Mouse (Mus musculus) neural tube, embryonic 14.5 days (tissue): ENCODE measurements around the gene Map4k2. TPM values are rescaled to one million over a fixed set of nuclear protein-coding genes. Genes with fewer than 3 reads are reported as not detected.

Experiments
- ATAC-seq: fragments of 200-750 bp; cut with Nextera tagmentation; 2 replicates; pipeline ENCODE4 v1.8.0; 2017; ENCODE audit warnings: low read depth, mild to moderate bottlenecking, moderate TSS enrichment, moderate library complexity
- H3K27ac ChIP-seq: fragments of 300-500 bp; sonication (generic); 2 replicates; pipeline ENCODE4 v1.5.1; 2014; ENCODE audit warnings: low read depth, mild to moderate bottlenecking, control low read depth, low read length, moderate library complexity, mixed read lengths
- H3K27me3 ChIP-seq: fragments of 300-500 bp; sonication (generic); 2 replicates; pipeline ENCODE4 v1.6.1; 2014; ENCODE audit warnings: low read length; ENCODE audit not compliant: control insufficient read depth, insufficient read depth
- H3K36me3 ChIP-seq: fragments of 300-500 bp; sonication (generic); 2 replicates; pipeline ENCODE4 v1.6.1; 2014; ENCODE audit warnings: low read length, mixed read lengths; ENCODE audit not compliant: control insufficient read depth, insufficient read depth
- H3K4me1 ChIP-seq: fragments of 300-500 bp; sonication (generic); 2 replicates; pipeline ENCODE4 v1.6.1; 2014; ENCODE audit warnings: low read length; ENCODE audit not compliant: control insufficient read depth, insufficient read depth
- H3K4me2 ChIP-seq: fragments of 300-500 bp; sonication (generic); 2 replicates; pipeline ENCODE4 v1.6.1; 2014; ENCODE audit warnings: mild to moderate bottlenecking, low read depth, low read length, control low read depth
- H3K4me3 ChIP-seq: fragments of 300-500 bp; sonication (generic); 2 replicates; pipeline ENCODE4 v1.5.1; 2014; ENCODE audit warnings: low read depth, low read length, control low read depth, mixed read lengths
- H3K9ac ChIP-seq: fragments of 300-500 bp; sonication (generic); replicated peaks from 2 replicates; pipeline ENCODE4 v1.6.1; 2014; ENCODE audit warnings: low read depth, mild to moderate bottlenecking, control low read depth, low read length, mixed read lengths
- H3K9me3 ChIP-seq: fragments of 300-500 bp; sonication (generic); 2 replicates; pipeline ENCODE4 v1.6.1; 2016; ENCODE audit warnings: low read length; ENCODE audit not compliant: control insufficient read depth
- WGBS: fragments of 180-500 bp; shearing (Covaris S2); extraction: QIAGEN DNeasy Blood & Tissue Kit; methylation state at CpG from one replicate; pipeline ENCODE4 v1.1.7; 2014; 5-methylcytosine and 5-hydroxymethylcytosine counted together
- polyA plus RNA-seq: library from polyadenylated mRNA; unstranded; fragments of >200 nt; fragmentation: Nextera tagmentation; extraction: Ambion mirVana; gene quantifications from 2 replicates; pipeline ENCODE4 v1.2.1, GENCODE M21; 2014

Map4k2 gene
- polyA plus RNA-seq, 1 experiment from 2014 or later, result 13.3 TPM

DNA sequence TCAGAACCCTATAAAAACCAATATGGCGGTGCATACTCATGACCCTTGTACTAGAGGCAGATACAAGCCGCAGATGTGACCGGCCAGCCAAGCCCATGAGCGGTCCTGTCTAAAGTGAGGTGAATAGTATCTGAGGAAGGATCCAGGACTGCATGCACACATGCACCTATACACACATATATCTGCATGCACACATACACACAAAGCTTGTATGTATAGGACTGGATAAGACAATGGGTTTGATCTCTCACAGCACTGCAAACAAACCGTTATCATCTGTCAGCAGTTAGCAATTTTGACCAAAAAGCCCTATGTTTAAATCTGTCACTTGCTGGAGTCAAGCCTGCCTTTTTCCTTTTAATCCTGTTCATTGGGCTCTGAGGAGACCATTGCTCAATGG lies 38.8 kb upstream of the Map4k2 start:
- no peak overlapping the region for H3K4me3 ChIP-seq
- 0 out of 2 replicates have a peak, but pooled peaks cover 4% of the 10 kb centered on the region for H3K36me3 ChIP-seq
- H3K27me3 ChIP-seq, result no peaks in the 10 kb centered on the region
- H3K9me3 ChIP-seq, result no peaks in the 10 kb centered on the region
- H3K4me2 ChIP-seq, result no peak overlapping the region
- no peak overlapping the region for H3K9ac ChIP-seq
- H3K27ac ChIP-seq, result no peak overlapping the region
- WGBS, result 94% methylated on average over 5 of the region's 5 CpGs
- ATAC-seq, result no peak
- no peaks in the 10 kb centered on the region for H3K4me1 ChIP-seq

DNA sequence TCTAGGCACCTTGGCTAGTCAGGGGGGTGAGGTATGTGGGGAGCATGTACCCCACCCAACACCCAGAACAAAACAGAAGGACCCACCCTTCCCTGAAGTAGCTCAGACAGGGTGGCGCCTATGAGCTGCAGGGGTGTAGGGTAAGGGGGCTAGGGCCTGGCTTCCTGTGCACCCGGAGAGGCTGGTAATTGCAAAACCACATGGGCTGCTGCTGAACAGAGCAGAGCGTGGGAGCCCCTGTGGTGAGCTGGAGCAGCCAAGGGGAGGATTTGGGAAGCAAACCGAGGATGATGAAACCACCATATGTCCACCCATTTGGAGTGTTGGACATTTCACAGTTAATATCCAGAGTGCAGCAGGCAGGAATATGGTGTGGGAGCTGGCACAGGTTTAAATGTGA lies 38.4 kb upstream of the Map4k2 start:
- Histone ChIP-seq H3K27ac (no peak overlapping the region), H3K9ac (no peak overlapping the region), H3K4me1 (no peaks in the 10 kb centered on the region), H3K36me3 (0 out of 2 replicates have a peak, but pooled peaks cover 4% of the 10 kb centered on the region), H3K4me2 (no peak overlapping the region), H3K9me3 (no peaks in the 10 kb centered on the region), H3K4me3 (no peak overlapping the region), H3K27me3 (no peaks in the 10 kb centered on the region)
- 48% methylated on average over 4 of the region's 4 CpGs for WGBS
- no peak for ATAC-seq

DNA sequence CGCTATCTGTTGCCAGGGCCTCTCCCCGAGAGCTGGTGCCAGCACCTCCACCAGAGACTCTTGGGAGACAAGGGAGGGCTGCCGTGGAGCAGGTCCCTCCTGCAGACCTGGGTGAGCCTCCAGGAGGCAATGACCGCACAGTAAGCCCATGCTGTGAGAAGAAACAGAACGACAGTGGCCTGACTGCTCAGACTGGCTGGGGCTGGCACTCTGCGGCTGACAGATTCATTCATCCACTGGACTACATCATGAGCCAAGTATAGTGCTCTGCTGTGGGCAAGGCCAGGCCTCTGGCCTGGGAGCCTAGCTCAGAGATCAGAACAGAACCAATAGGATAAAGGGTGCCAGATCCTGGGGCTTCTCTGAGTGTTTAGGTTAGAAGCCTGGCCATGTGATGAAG lies 37.1 kb upstream of the Map4k2 start:
- Histone ChIP-seq H3K4me3 (no peak overlapping the region), H3K27me3 (no peaks in the 10 kb centered on the region), H3K9ac (no peak overlapping the region), H3K27ac (no peak overlapping the region), H3K36me3 (0 out of 2 replicates have a peak, but pooled peaks cover 3% of the 10 kb centered on the region), H3K4me1 (no peaks in the 10 kb centered on the region), H3K4me2 (no peak overlapping the region), H3K9me3 (no peaks in the 10 kb centered on the region)
- WGBS, result 81% methylated on average over 6 of the region's 6 CpGs
- no peak for ATAC-seq

DNA sequence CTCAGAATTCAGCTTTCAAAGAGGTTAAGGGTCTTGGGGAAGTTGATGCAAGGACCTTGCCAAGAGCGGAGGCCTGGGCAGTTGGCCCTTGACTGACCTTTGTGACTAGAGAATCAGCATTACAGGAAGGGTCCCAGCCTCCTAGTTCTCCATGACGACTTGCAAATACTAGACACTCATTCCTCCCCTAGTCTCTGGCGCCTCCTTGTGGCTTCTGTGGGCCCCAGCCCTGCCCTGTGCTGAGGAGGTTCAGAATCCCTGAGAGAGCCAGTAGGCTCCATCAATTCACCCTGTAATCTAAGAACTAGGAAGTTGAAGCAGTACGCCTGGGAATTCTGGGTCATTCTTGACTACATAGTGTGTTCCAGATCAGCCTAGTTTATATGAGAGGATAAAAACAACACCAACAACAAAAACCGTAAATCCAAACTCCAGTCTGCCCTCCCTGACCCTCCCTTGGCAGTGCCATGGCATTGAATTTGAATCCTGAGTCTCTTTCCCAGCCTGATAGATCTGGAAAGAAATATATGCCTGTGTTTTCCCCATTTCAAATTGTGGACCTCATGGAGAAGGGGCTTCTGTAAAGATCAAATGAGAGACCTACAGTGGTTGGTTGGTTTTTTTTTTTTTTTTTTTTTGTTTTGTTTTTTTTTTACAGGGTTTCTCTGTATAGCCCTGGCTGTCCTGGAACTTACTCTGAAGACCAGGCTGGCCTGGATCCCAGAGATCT lies 36.0 kb upstream of the Map4k2 start:
- Histone ChIP-seq H3K9ac (no peak overlapping the region), H3K36me3 (no peaks in the 10 kb centered on the region), H3K4me1 (no peaks in the 10 kb centered on the region), H3K27ac (no peak overlapping the region), H3K4me2 (no peak overlapping the region), H3K9me3 (no peaks in the 10 kb centered on the region), H3K4me3 (no peak overlapping the region), H3K27me3 (no peaks in the 10 kb centered on the region)
- WGBS, result 25% methylated on average over 5 of the region's 5 CpGs
- ATAC-seq, result peak; percentile 65; the same call in 1 of the 2 replicates

DNA sequence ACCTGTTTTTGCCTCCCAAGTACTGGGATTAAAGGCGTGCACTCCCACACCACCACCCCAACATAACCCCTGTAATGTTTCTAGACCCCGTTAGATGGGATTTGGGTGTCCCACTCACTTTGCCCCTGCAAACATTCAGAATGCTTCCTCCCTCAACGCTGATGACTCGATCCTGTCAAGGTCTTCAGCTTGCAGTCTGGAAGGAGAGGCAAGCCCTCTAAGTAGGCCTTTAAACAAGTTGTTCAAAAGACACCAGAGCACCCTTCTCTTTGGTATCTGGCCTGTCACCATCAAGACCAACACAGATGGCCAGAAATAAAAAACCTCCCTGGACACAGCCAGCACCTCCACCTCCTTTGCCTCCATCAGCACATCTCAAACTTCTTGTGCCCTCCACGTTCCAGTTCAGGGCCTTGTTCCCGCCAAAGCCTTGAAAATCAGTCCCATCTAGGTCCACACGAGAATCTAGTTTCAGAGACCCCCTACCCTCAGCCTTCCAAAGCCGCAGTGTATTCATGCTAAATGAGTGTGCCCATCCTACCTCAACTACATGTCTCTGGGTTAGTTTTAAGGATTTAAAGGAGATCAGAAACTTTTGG lies 35.3 kb upstream of the Map4k2 start:
- H3K9me3 ChIP-seq, result no peaks in the 10 kb centered on the region
- no peaks in the 10 kb centered on the region for H3K36me3 ChIP-seq
- no peak overlapping the region for H3K9ac ChIP-seq
- H3K4me2 ChIP-seq, result peak overlapping the region; percentile 54
- 56% methylated on average over 8 of the region's 8 CpGs for WGBS
- no peak for ATAC-seq
- H3K4me3 ChIP-seq, result peak overlapping the region; percentile 45
- no peaks in the 10 kb centered on the region for H3K27me3 ChIP-seq
- no peak overlapping the region for H3K27ac ChIP-seq
- H3K4me1 ChIP-seq, result no peaks in the 10 kb centered on the region

DNA sequence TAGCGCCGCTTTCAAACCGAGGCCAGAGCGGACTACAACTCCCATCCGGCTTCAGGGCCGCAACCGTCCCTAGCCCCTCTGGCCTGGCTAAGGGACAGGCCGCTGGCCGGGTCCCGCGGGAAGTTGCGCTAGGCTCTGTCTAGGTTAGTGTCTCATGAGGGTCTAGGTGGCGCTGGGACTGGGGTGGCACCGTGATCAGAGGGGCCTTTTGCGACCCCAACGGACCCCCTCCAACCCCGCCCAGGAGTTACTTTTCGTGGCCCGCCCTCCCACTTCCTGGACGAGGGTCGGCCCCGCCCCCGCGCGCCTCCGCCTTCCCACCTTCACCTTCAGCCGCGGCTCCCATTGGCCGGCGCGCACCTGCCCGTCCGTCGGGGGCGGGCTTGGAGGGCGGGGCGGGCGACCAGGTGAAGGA lies 34.8 kb upstream of the Map4k2 start, which contains the start of gene Cdc42bpg:
Gene Cdc42bpg (plus strand): TSS at position 320 of the 415 bp plus-strand sequence.
- Histone ChIP-seq H3K36me3 (no peaks in the 10 kb centered on the region), H3K27ac (no peak within 1 kb of the TSS), H3K9me3 (no peaks in the 10 kb centered on the region), H3K4me2 (peak within 1 kb of the TSS; percentile 54), H3K9ac (peak within 1 kb of the TSS; percentile 51), H3K4me1 (no peaks in the 10 kb centered on the region), H3K4me3 (peak within 1 kb of the TSS; percentile 45), H3K27me3 (no peaks in the 10 kb centered on the region)
- 2% methylated on average over 36 of the region's 38 CpGs for WGBS
- peak; percentile 58; the same call in 1 of the 2 replicates for ATAC-seq

DNA sequence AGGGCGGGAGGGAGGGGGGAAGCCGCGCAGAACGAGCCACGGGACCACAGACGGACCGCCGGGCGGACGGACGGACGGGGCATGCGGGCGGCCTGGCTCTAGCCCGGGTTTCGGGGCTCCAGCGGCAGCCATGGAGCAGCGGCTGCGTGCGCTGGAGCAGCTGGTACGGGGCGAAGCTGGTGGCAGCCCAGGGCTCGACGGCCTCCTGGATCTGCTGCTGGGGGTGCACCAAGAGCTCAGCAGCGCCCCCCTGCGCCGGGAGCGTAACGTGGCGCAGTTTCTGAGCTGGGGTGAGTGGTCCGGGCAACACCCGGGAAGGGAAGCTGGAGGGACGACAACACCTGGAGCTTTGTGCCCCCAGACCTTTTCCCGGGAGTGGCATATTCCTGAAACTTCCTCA lies 34.3 kb upstream of the Map4k2 start:
- ATAC-seq, result peak; percentile 49; the same call in 1 of the 2 replicates
- 0% methylated on average over 33 of the region's 34 CpGs for WGBS

DNA sequence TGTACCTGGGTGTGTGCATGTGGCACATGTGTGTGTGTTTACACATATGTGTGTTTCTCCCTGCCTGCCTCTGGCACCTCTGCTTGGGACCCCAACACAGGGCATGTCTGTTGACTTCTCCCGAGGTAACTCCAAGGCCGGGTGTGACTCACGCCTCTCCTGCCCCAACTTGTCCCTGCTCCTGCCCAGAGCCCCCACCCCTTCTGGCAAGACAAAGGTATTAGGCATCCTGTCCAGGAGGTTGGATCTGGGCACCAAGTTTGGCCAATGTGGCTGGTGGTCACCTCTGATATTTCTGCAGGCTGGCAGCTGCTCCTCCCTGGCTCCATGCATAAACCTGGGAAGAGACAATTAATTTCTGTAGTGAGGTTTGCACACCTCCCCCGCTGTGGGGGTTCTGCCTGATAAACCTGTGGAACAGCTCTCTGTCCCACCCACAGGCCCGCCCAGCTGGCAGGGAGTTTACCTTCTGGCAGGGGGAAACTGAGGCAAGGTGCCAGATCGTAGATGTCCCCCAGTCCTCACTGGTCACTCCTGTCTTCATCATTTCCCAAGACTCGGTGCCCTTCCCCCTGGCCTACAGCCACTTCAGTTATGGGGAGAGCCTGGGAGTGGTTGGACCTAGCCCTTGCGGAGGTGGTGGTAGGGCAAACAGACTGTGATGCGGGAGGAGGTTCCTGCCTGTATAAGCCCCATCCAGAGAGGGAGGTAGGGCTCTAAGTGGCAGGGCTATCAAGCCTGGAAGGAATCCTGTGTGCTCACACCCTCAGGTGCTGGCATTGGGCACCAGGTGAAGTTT lies 33.0 kb upstream of the Map4k2 start:
- Histone ChIP-seq H3K4me3 (no peak overlapping the region), H3K9ac (no peak overlapping the region)
- WGBS, result 91% methylated on average over 9 of the region's 9 CpGs

More for the DNA sequence above, 34.3 kb upstream of the Map4k2 start:
- Histone ChIP-seq H3K27me3 (no peaks in the 10 kb centered on the region), H3K4me2 (peak overlapping the region; percentile 54), H3K4me1 (no peaks in the 10 kb centered on the region), H3K9ac (peak overlapping the region; percentile 51), H3K27ac (no peak overlapping the region), H3K9me3 (no peaks in the 10 kb centered on the region), H3K36me3 (no peaks in the 10 kb centered on the region), H3K4me3 (peak overlapping the region; percentile 45)

More for the DNA sequence above, 33.0 kb upstream of the Map4k2 start:
- Histone ChIP-seq H3K27ac (no peak overlapping the region), H3K9me3 (no peaks in the 10 kb centered on the region), H3K27me3 (no peaks in the 10 kb centered on the region), H3K4me1 (no peaks in the 10 kb centered on the region), H3K4me2 (no peak overlapping the region), H3K36me3 (no peaks in the 10 kb centered on the region)
- ATAC-seq, result no peak
